Mouse (Mus musculus) ES-Bruce4 (cell line): ENCODE results near the gene Etfrf1.

Source experiments
- CTCF ChIP-seq: IDR thresholded peaks from one replicate; pipeline ENCODE4 v1.8.1; 2011; ENCODE audit warnings: low read depth, low read length
- EP300 ChIP-seq: IDR thresholded peaks from 2 replicates; pipeline ENCODE4 v1.6.1; 2011; ENCODE audit warnings: low read depth, low read length; ENCODE audit not compliant: insufficient read depth

DNA sequence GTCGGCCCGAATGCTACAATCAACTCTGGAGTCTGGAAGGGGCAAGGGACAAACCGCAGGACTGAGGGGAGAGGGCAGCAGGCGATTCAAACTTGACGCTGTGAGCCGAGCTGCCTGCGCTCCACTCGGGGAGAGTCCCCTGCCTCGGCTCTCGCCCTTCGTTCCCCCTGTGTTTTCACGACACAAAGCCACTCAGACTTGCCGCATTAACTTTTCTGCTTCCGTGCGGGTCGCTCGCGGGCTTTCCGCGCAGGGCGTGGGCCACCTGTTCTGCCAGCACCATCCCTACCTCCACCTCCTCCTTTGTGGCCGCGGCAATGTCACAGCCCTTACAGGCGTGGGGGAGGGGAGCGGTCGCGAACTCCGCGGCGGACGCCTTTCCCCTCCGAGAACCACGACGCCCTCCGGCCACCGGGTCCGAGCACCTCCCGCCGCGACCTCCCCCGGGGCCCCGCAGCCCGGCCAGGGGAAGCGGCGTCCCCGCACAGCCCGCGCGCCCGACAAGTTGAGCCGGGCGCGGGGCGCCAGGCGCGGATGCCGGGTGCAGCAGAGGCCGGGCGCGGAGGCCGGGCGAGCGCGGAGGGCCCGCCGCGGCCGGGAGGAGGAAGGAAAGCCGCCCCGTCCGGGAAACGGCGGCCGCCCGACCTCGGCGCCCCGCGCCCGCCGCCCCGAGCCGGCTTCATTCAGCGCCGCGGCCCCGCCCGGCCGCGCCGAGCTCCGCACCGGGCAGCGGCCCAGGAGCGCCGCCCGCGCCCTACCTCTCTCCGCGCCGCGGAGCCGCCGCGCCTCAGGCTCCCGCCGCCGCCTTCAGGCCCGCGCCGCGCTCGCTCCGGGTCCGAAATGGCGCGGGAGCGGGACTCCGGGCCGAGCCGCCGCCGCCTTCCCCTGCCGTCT, 38.6 kb downstream of the Etfrf1 start:
- TF ChIP-seq CTCF = no peak
- 0 out of 2 replicates have a peak, but pooled peaks have one; percentile 22 for TF ChIP-seq EP300
